Mouse (Mus musculus): ENCODE data around the gene Cdh3. TPM values are rescaled to one million over a fixed set of nuclear protein-coding genes. Genes with fewer than 3 reads are reported as not detected.

Gene Cdh3
- polyA plus RNA-seq, 1 experiment, result 1.3 TPM

GRCm38 (mm10) chr8:106521845-106522244 is 11.2 kb downstream of the Cdh3 start:
- DNase-seq (ENCODE audit: low read depth, low spot score), result no peak

GRCm38 (mm10) chr8:106526725-106527124 is 16.0 kb downstream of the Cdh3 start:
- 58% methylated on average over 6 of the region's 6 CpGs for WGBS

More at GRCm38 (mm10) chr8:106521845-106522244, 11.2 kb downstream of the Cdh3 start:
- 59% methylated on average over 9 of the region's 9 CpGs for WGBS

GRCm38 (mm10) chr8:106527241-106528036 is 16.7 kb downstream of the Cdh3 start:
- 88% methylated on average over 9 of the region's 9 CpGs for WGBS
- DNase-seq (ENCODE audit: low read depth, low spot score), result no peak

More at GRCm38 (mm10) chr8:106526725-106527124, 16.0 kb downstream of the Cdh3 start:
- no peak for DNase-seq (ENCODE audit: low read depth, low spot score)

- 86% methylated on average over 9 of the region's 9 CpGs for WGBS
- DNase-seq (ENCODE audit: low read depth, low spot score), result no peak
Observed at GRCm38 (mm10) chr8:106528596-106529249, 18.0 kb downstream of the Cdh3 start.

- 88% methylated on average over 10 of the region's 10 CpGs for WGBS
- no peak for DNase-seq (ENCODE audit: low read depth, low spot score)
Observed at GRCm38 (mm10) chr8:106529885-106530482, 19.3 kb downstream of the Cdh3 start.

- no peak for DNase-seq (ENCODE audit: low read depth, low spot score)
- 76% methylated on average over 4 of the region's 4 CpGs for WGBS
Observed at GRCm38 (mm10) chr8:106530566-106530965, 19.9 kb downstream of the Cdh3 start.

- 68% methylated on average over 7 of the region's 7 CpGs for WGBS
- no peak for DNase-seq (ENCODE audit: low read depth, low spot score)
Observed at GRCm38 (mm10) chr8:106533709-106534108, 23.0 kb downstream of the Cdh3 start.

- 24% methylated on average over 6 of the region's 6 CpGs for WGBS
- peak; percentile 54 for DNase-seq (ENCODE audit: low read depth, low spot score)
Observed at GRCm38 (mm10) chr8:106534449-106534848, 23.8 kb downstream of the Cdh3 start.

- 72% methylated on average over 4 of the region's 4 CpGs for WGBS
Observed at GRCm38 (mm10) chr8:106535448-106535847, 24.8 kb downstream of the Cdh3 start.

GRCm38 (mm10) chr8:106539193-106539592 is 28.5 kb downstream of the Cdh3 start:
- DNase-seq (ENCODE audit: low read depth, low spot score), result no peak

More at GRCm38 (mm10) chr8:106535448-106535847, 24.8 kb downstream of the Cdh3 start:
- DNase-seq (ENCODE audit: low read depth, low spot score), result no peak

GRCm38 (mm10) chr8:106541002-106541401 is 30.3 kb downstream of the Cdh3 start:
- 78% methylated on average over 11 of the region's 11 CpGs for WGBS
- DNase-seq (ENCODE audit: low read depth, low spot score), result no peak

More at GRCm38 (mm10) chr8:106539193-106539592, 28.5 kb downstream of the Cdh3 start:
- 78% methylated on average over 5 of the region's 5 CpGs for WGBS

GRCm38 (mm10) chr8:106543043-106543442 is 32.4 kb downstream of the Cdh3 start:
- no peak for DNase-seq (ENCODE audit: low read depth, low spot score)
- 87% methylated on average over 8 of the region's 8 CpGs for WGBS

- WGBS, result 70% methylated on average over 2 of the region's 2 CpGs
Observed at GRCm38 (mm10) chr8:106545149-106545548, 34.5 kb downstream of the Cdh3 start.

GRCm38 (mm10) chr8:106546746-106547145 is 36.1 kb downstream of the Cdh3 start:
- no peak for DNase-seq (ENCODE audit: low read depth, low spot score)
- 88% methylated on average over 7 of the region's 7 CpGs for WGBS

More at GRCm38 (mm10) chr8:106545149-106545548, 34.5 kb downstream of the Cdh3 start:
- no peak for DNase-seq (ENCODE audit: low read depth, low spot score)

- WGBS, result 26% methylated on average over 10 of the region's 10 CpGs
- no peak for DNase-seq (ENCODE audit: low read depth, low spot score)
Observed at GRCm38 (mm10) chr8:106548366-106548936, 37.8 kb downstream of the Cdh3 start.

GRCm38 (mm10) chr8:106550906-106551305 is 40.2 kb downstream of the Cdh3 start:
- no peak for DNase-seq (ENCODE audit: low read depth, low spot score)
- 98% methylated on average over 1 of the region's 1 CpGs for WGBS

GRCm38 (mm10) chr8:106554011-106554410 is 43.3 kb downstream of the Cdh3 start:
- DNase-seq (ENCODE audit: low read depth, low spot score), result no peak

GRCm38 (mm10) chr8:106556068-106556645 is 45.5 kb downstream of the Cdh3 start:
- WGBS, result 48% methylated on average over 6 of the region's 7 CpGs
- DNase-seq (ENCODE audit: low read depth, low spot score), result no peak

More at GRCm38 (mm10) chr8:106554011-106554410, 43.3 kb downstream of the Cdh3 start:
- 97% methylated on average over 5 of the region's 5 CpGs for WGBS

GRCm38 (mm10) chr8:106559844-106560243 is 49.2 kb downstream of the Cdh3 start:
- WGBS, result 56% methylated on average over 9 of the region's 9 CpGs
- DNase-seq (ENCODE audit: low read depth, low spot score), result no peak

All from large intestine, adult 2 months (tissue).